Mouse (Mus musculus) adrenal gland, adult 2 months (tissue): ENCODE data around the gene B4gat1. TPM values are rescaled to one million over a fixed set of nuclear protein-coding genes. Genes with fewer than 3 reads are reported as not detected.
A peak's percentile ranks its signal among the peaks of the same experiment; 100 is the strongest.
"Not testable (repeated sequence)": the region's sequence is repeated elsewhere in the genome, so short reads cannot be mapped to it uniquely, and the experiment has no call there.

Experiments
- DNase-seq: peaks from one replicate; pipeline ENCODE4 v3.0.0; 2021
- polyA plus RNA-seq: library from polyadenylated mRNA; depleted of rRNA; stranded (reverse); fragments of >200 nt; gene quantifications from 2 replicates; pipeline ENCODE4 v1.2.3, GENCODE M21; 2012; rRNA removed
- total RNA-seq, 2 experiments: library from RNA; stranded (reverse); gene quantifications; 2 replicates each; pipeline ENCODE4 v1.2.3; 2021

B4gat1 gene
- total and polyA plus RNA-seq, 3 experiments, result 27.8 to 51.8 (median 44.9) TPM

GRCm38 (mm10) chr19:5083961-5084833 is 45.6 kb downstream of the B4gat1 start:
- DNase-seq, result no peak

DNA sequence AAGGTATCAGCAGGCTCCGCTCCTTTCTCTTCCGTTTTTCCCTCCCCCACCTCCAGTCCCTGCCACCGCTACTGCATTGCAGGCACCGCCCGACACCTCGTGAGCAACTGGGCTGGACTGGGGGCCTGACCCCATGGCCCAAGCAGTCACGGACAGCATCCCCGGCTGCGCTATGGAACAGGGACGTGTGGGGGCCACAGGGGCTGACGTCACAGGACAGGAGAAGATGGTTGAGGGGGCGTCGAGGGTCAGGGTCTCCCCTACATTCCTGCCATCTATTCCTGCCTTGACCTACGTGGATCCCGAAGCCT is 46.2 kb downstream of the B4gat1 start:
- no peak for DNase-seq

DNA sequence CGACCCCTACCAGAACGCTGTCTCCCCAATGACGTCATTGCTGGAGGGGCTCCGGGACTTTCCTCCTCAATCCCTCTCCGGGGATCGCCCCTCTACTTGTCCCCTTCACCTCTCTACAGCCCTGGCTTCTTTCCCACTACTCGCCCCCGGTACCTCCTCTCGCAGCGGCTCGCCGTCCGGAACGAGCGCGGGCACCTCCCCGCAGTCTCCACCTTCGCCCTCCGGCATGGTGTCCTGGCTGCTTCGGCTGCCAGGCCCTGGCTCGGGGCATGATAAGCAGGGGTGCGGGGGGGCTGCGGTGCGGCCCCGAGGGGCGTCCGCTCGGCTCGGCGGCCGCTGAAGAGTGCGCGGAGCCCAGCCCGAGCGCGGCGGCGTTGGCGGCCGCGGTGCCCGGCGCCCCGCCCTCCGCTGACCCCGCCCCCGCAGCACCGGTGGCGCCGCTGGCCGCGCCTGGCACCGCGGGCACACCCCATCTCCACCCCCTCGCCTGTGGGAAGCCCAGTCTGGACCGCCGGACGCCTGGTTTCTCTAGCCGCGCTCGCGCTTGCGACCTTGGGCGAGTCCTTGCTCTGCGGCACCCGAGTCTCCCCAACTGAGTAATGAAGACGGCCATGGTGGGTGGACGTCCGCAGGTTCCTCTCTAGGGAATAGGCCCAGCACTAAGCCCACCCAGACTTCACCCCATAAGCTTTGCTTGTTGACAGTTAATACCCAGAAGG is 46.7 kb downstream of the B4gat1 start, which contains the start of gene Tmem151a:
Tmem151a (minus strand) TSS at position 387 of the 719 bp plus-strand sequence.
- peak; percentile 83 for DNase-seq

GRCm38 (mm10) chr19:5086533-5086932 is 47.9 kb downstream of the B4gat1 start:
- DNase-seq, result not testable (repeated sequence)

DNA sequence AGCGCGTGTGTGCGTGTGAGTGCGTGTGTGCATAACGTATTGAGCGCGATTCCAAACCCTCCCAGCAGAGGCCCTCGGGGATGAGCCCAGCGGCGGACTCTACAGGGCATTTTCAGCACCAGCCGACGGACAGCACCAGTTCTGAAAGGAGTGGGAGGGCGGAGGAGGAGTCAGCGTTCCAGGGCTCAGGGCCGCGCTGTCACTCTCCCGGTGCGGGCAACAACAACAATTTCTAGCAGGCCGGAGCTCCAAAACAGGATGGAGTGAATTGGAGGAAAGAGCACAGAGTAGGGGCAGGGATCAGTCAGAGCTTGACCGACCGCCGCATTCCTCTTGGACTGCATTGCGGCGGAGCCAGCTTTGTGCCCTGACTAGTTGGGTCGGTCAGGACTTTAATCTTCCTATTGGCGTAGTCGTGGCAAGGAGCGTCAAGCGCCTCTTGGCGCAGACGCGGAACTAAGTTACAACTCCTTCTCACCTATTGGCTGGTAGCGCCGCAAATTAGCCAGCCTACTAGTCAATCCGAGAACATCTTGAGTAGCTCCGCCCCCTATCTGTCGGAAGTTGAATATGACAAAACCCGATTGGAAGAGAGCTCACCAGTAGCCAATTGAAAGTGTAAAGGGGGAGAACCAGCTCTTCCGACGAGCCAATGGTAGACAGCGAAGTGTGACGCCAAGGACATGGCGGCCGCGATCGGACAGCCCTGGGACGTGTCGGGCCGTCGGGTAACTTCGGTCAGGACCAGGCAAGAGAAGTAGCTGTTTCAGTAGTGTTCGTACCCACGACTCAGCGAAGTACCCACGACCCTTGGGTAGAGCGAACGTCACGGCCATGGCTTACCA is 49.5 kb downstream of the B4gat1 start, which contains the start of gene Yif1a:
Yif1a (plus strand) TSS at position 655 of the 845 bp plus-strand sequence.
- DNase-seq, result peak; percentile 95

DNA sequence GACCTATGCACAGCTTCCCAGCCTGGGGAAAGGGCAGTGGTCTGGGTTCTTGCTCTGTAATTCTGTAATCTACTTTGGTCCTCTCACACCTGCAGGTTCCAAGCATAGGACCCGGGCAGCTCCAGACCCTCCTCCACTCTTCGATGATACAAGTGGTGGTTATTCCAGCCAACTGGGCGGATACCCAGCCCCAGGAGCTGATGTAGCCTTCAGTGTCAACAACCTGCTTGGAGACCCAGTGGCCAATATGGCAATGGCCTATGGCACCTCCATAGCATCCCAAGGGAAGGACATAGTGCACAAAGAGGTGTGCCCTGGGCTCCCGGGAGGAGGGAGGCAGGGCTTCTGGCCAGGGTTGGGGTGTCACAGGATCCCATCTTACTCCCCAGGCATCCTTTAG is 50.7 kb downstream of the B4gat1 start:
- DNase-seq, result no peak

Other genes with a start within 250 kb of the B4gat1 start
- gene Rbm4, start 244.9 kb upstream of the B4gat1 start, total RNA-seq, result 10 to 100 TPM; 50.2 to 72.7 TPM
- 11.8 and 14.7 TPM in 2 replicates for gene Rbm4, start 244.9 kb upstream of the B4gat1 start, polyA plus RNA-seq
- 10 to 100 TPM; 15.3 to 25.3 TPM for gene Gm21992, start 227.2 kb upstream of the B4gat1 start, total RNA-seq
- gene Gm21992, start 227.2 kb upstream of the B4gat1 start, polyA plus RNA-seq, result 24.1 and 31.9 TPM in 2 replicates
- gene Rbm14, start 227.2 kb upstream of the B4gat1 start, total RNA-seq, result 10 to 100 TPM; 37.9 to 45.9 TPM
- gene Rbm14, start 227.2 kb upstream of the B4gat1 start, polyA plus RNA-seq, result 83.4 and 97.2 TPM in 2 replicates
- 100 to 1,000 TPM in 1 of 2 experiments, 10 to 100 TPM in 1; 63.8 to 107 TPM for gene Ccs, start 199.5 kb upstream of the B4gat1 start, total RNA-seq
- 79.1 and 102 TPM in 2 replicates for gene Ccs, start 199.5 kb upstream of the B4gat1 start, polyA plus RNA-seq
- gene Ccdc87, start 199.5 kb upstream of the B4gat1 start, total RNA-seq, result under 1 TPM; 0.17 to 0.20 TPM
- 0.09 TPM in 1 of 2 replicates, not detected in the other for gene Ccdc87, start 199.5 kb upstream of the B4gat1 start, polyA plus RNA-seq
- 100 to 1,000 TPM; 214 to 421 TPM for gene Ctsf, start 183.7 kb upstream of the B4gat1 start, total RNA-seq
- 1,208 and 1,259 TPM in 2 replicates for gene Ctsf, start 183.7 kb upstream of the B4gat1 start, polyA plus RNA-seq
- gene Actn3, start 160.9 kb upstream of the B4gat1 start, total RNA-seq, result 1 to 10 TPM in 1 of 2 experiments, under 1 TPM in 1; 0.43 to 1.0 TPM
- gene Actn3, start 160.9 kb upstream of the B4gat1 start, polyA plus RNA-seq, result 0.16 and 0.47 TPM in 2 replicates
- gene Zdhhc24, start 160.2 kb upstream of the B4gat1 start, total RNA-seq, result 10 to 100 TPM; 16.7 to 21.8 TPM
- gene Zdhhc24, start 160.2 kb upstream of the B4gat1 start, polyA plus RNA-seq, result 78.3 and 80.4 TPM in 2 replicates
- 10 to 100 TPM in 1 of 2 experiments, 1 to 10 TPM in 1; 5.9 to 13.9 TPM for gene Bbs1, start 132.2 kb upstream of the B4gat1 start, total RNA-seq
- 6.1 and 6.2 TPM in 2 replicates for gene Bbs1, start 132.2 kb upstream of the B4gat1 start, polyA plus RNA-seq
- 100 to 1,000 TPM in 1 of 2 experiments, 10 to 100 TPM in 1; 93.0 to 104 TPM for gene Dpp3, start 110.5 kb upstream of the B4gat1 start, total RNA-seq
- 259 and 313 TPM in 2 replicates for gene Dpp3, start 110.5 kb upstream of the B4gat1 start, polyA plus RNA-seq
- gene Peli3, start 95.7 kb upstream of the B4gat1 start, total RNA-seq, result 10 to 100 TPM in 1 of 2 experiments, 1 to 10 TPM in 1; 8.9 to 11.8 TPM
- 15.4 and 16.5 TPM in 2 replicates for gene Peli3, start 95.7 kb upstream of the B4gat1 start, polyA plus RNA-seq
- gene Mrpl11, start 76.7 kb upstream of the B4gat1 start, total RNA-seq, result 10 to 100 TPM; 43.1 to 60.6 TPM
- 16.3 and 19.7 TPM in 2 replicates for gene Mrpl11, start 76.7 kb upstream of the B4gat1 start, polyA plus RNA-seq
- gene Npas4, start 48.5 kb upstream of the B4gat1 start, total RNA-seq, result under 1 TPM; 0.43 to 0.55 TPM
- gene Npas4, start 48.5 kb upstream of the B4gat1 start, polyA plus RNA-seq, result 1.1 and 1.3 TPM in 2 replicates
- 1 to 10 TPM; 4.3 to 6.9 TPM for gene Slc29a2, start 15.0 kb upstream of the B4gat1 start, total RNA-seq
- gene Slc29a2, start 15.0 kb upstream of the B4gat1 start, polyA plus RNA-seq, result 12.6 and 13.4 TPM in 2 replicates
- 1 to 10 TPM; 1.6 to 2.6 TPM for gene AC124502.3, start 65 bp downstream of the B4gat1 start, total RNA-seq
- gene AC124502.3, start 65 bp downstream of the B4gat1 start, polyA plus RNA-seq, result 0.55 and 0.89 TPM in 2 replicates
- 10 to 100 TPM; 28.5 to 28.8 TPM for gene Brms1, start 2.5 kb downstream of the B4gat1 start, total RNA-seq
- gene Brms1, start 2.5 kb downstream of the B4gat1 start, polyA plus RNA-seq, result 30.3 and 36.2 TPM in 2 replicates
- 1 to 10 TPM; 3.1 to 9.6 TPM for gene Rin1, start 11.7 kb downstream of the B4gat1 start, total RNA-seq
- 8.8 and 11.6 TPM in 2 replicates for gene Rin1, start 11.7 kb downstream of the B4gat1 start, polyA plus RNA-seq
- 10 to 100 TPM; 10.4 to 19.8 TPM for gene Cd248, start 29.3 kb downstream of the B4gat1 start, total RNA-seq
- gene Cd248, start 29.3 kb downstream of the B4gat1 start, polyA plus RNA-seq, result 23.4 and 24.1 TPM in 2 replicates
- gene Tmem151a, start 46.7 kb downstream of the B4gat1 start, total RNA-seq, result 1 to 10 TPM; 1.2 to 2.9 TPM
- 4.8 and 5.0 TPM in 2 replicates for gene Tmem151a, start 46.7 kb downstream of the B4gat1 start, polyA plus RNA-seq
- gene Yif1a, start 49.7 kb downstream of the B4gat1 start, total RNA-seq, result 10 to 100 TPM; 69.5 to 82.3 TPM
- 135 and 147 TPM in 2 replicates for gene Yif1a, start 49.7 kb downstream of the B4gat1 start, polyA plus RNA-seq
- 1 to 10 TPM; 1.2 to 2.4 TPM for gene Cnih2, start 59.7 kb downstream of the B4gat1 start, total RNA-seq
- 7.1 and 13.2 TPM in 2 replicates for gene Cnih2, start 59.7 kb downstream of the B4gat1 start, polyA plus RNA-seq
- gene Rab1b, start 68.2 kb downstream of the B4gat1 start, total RNA-seq, result 100 to 1,000 TPM; 166 to 194 TPM
- gene Rab1b, start 68.2 kb downstream of the B4gat1 start, polyA plus RNA-seq, result 335 and 337 TPM in 2 replicates
- gene Klc2, start 79.7 kb downstream of the B4gat1 start, total RNA-seq, result 10 to 100 TPM; 44.2 to 48.1 TPM
- 95.3 and 101 TPM in 2 replicates for gene Klc2, start 79.7 kb downstream of the B4gat1 start, polyA plus RNA-seq
- gene Pacs1, start 234.3 kb downstream of the B4gat1 start, total RNA-seq, result 10 to 100 TPM; 18.4 to 18.9 TPM
- gene Pacs1, start 234.3 kb downstream of the B4gat1 start, polyA plus RNA-seq, result 34.1 and 39.9 TPM in 2 replicates